ENCODE assay signal across 14 mouse cellular contexts in genomic region chr16:77020190-77020589, GRCm38 (mm10). TPM values are rescaled to one million over a fixed set of nuclear protein-coding genes. Genes with fewer than 3 reads are reported as not detected.
DNase-seq lines count a peak whose midpoint lies in the region; ATAC-seq lines count a peak whose summit lies in the region.
"Had no signal": no experiment of that assay in that cellular context is flagged by ENCODE, and none has a peak within 500 bp of the region (broad histone marks: within the 10 kb centered on the region; RNA-seq: fewer than 3 reads in every experiment).

No protein-coding gene starts in this region.

- 62% methylated on average over 3 of the region's 3 CpGs for WGBS in forebrain, embryonic 13.5 days
- 64% methylated on average over 3 of the region's 3 CpGs for WGBS in forebrain, embryonic 16.5 days
- 54% methylated on average over 3 of the region's 3 CpGs for WGBS in kidney, embryonic 14.5 days
- WGBS in midbrain, embryonic 10.5 days, result 64% methylated on average over 3 of the region's 3 CpGs

- peaks cover 4% of the 10 kb centered on the region for H3K9me3 ChIP-seq in forebrain, embryonic 13.5 days (replicated peaks)
- peaks cover 5% of the 10 kb centered on the region for H3K9me3 ChIP-seq in forebrain, embryonic 16.5 days (ENCODE audit: control insufficient read depth, low read length)
- peaks cover 11% of the 10 kb centered on the region for H3K9me3 ChIP-seq in kidney, embryonic 14.5 days (ENCODE audit: control insufficient read depth, low read length)
- H3K9me3 ChIP-seq in midbrain, embryonic 10.5 days (replicated peaks), result peaks cover 12% of the 10 kb centered on the region
- H3K9me3 ChIP-seq: midbrain, embryonic 12.5 days had no signal

- peaks cover 12% of the 10 kb centered on the region for H3K36me3 ChIP-seq in forebrain, embryonic 13.5 days (ENCODE audit: poor library complexity, severe bottlenecking)
- H3K36me3 ChIP-seq in forebrain, embryonic 16.5 days (ENCODE audit: control insufficient read depth, insufficient read depth), result peaks cover 3% of the 10 kb centered on the region
- peaks cover 3% of the 10 kb centered on the region; the same call in 1 of the 2 replicates for H3K36me3 ChIP-seq in kidney, embryonic 14.5 days (ENCODE audit: control insufficient read depth, insufficient read depth, low read length)
- peaks cover 21% of the 10 kb centered on the region for H3K36me3 ChIP-seq in midbrain, embryonic 10.5 days

- peaks cover 25% of the 10 kb centered on the region for H3K4me1 ChIP-seq in forebrain, embryonic 13.5 days
- H3K4me1 ChIP-seq in forebrain, embryonic 16.5 days (replicated peaks; ENCODE audit: control insufficient read depth, insufficient read depth, low read length), result peaks cover 6% of the 10 kb centered on the region; the same call in 1 of the 2 replicates
- peaks cover 3% of the 10 kb centered on the region; the same call in 1 of the 2 replicates for H3K4me1 ChIP-seq in kidney, embryonic 14.5 days (ENCODE audit: control insufficient read depth, insufficient read depth, low read length)
- peaks cover 40% of the 10 kb centered on the region for H3K4me1 ChIP-seq in midbrain, embryonic 10.5 days

- H3K4me2 ChIP-seq in forebrain, embryonic 13.5 days, result no peak overlapping the region
- no peak overlapping the region for H3K4me2 ChIP-seq in forebrain, embryonic 16.5 days (ENCODE audit: low read length)
- no peak overlapping the region for H3K4me2 ChIP-seq in kidney, embryonic 14.5 days (replicated peaks; ENCODE audit: low read depth, low read length)
- H3K4me2 ChIP-seq: midbrain, embryonic 12.5 days; neural tube, embryonic 13.5 days had no signal

- peak; percentile 45; the same call in 1 of the 2 replicates for ATAC-seq in forebrain, embryonic 13.5 days
- ATAC-seq in forebrain, embryonic 16.5 days, result no peak
- ATAC-seq in kidney, embryonic 14.5 days (ENCODE audit: low FRiP score, low TSS enrichment), result 0 out of 2 replicates have a peak, but pooled peaks have one; percentile 29
- ATAC-seq: intestine, postnatal 0 days had no signal

- H3K4me3 ChIP-seq in forebrain, embryonic 13.5 days, result no peak overlapping the region
- H3K4me3 ChIP-seq in forebrain, embryonic 16.5 days (replicated peaks; ENCODE audit: low read length), result no peak overlapping the region
- H3K4me3 ChIP-seq in kidney, embryonic 14.5 days (ENCODE audit: low read length), result no peak overlapping the region
- no peak overlapping the region for H3K4me3 ChIP-seq in midbrain, embryonic 10.5 days
- H3K4me3 ChIP-seq: midbrain, embryonic 12.5 days; neural tube, embryonic 13.5 days had no signal

- H3K27ac ChIP-seq in forebrain, embryonic 13.5 days, result no peak overlapping the region
- H3K27ac ChIP-seq in forebrain, embryonic 16.5 days (ENCODE audit: low read length), result no peak overlapping the region
- H3K27ac ChIP-seq in kidney, embryonic 14.5 days (ENCODE audit: low read depth, low read length), result no peak overlapping the region
- H3K27ac ChIP-seq in midbrain, embryonic 10.5 days (replicated peaks), result no peak overlapping the region
- H3K27ac ChIP-seq: midbrain, embryonic 12.5 days; neural tube, embryonic 13.5 days had no signal

- no peak overlapping the region for H3K9ac ChIP-seq in forebrain, embryonic 13.5 days
- H3K9ac ChIP-seq in forebrain, embryonic 16.5 days (replicated peaks; ENCODE audit: low read depth, low read length), result no peak overlapping the region
- no peak overlapping the region for H3K9ac ChIP-seq in kidney, embryonic 14.5 days (ENCODE audit: low read depth, low read length)
- H3K9ac ChIP-seq: midbrain, embryonic 12.5 days; neural tube, embryonic 13.5 days had no signal

- DNase-seq in kidney, postnatal 14 days, result no peak
- DNase-seq in thymus, postnatal 4 days, result peak; percentile 13
- DNase-seq in thymus, postnatal 25 days, result no peak
- DNase-seq in c-Kit-positive CD71-positive TER-119-positive erythroid progenitor cells, embryonic 14.5 days (ENCODE audit: low spot score), result no peak
- no peak for DNase-seq in midbrain, embryonic 10.5 days (ENCODE audit: low spot score)
- DNase-seq: adrenal gland, adult 8-10 months; lung, adult 18-20 months; retina, postnatal 1 day had no signal

- no peaks in the 10 kb centered on the region for H3K27me3 ChIP-seq in forebrain, embryonic 13.5 days
- no peaks in the 10 kb centered on the region for H3K27me3 ChIP-seq in forebrain, embryonic 16.5 days (replicated peaks; ENCODE audit: control insufficient read depth, insufficient read depth, low read length)
- no peaks in the 10 kb centered on the region for H3K27me3 ChIP-seq in kidney, embryonic 14.5 days (ENCODE audit: control insufficient read depth, insufficient read depth, low read length)
- no peaks in the 10 kb centered on the region for H3K27me3 ChIP-seq in midbrain, embryonic 10.5 days (ENCODE audit: low read depth, poor library complexity, severe bottlenecking)
- H3K27me3 ChIP-seq: midbrain, embryonic 12.5 days; neural tube, embryonic 13.5 days had no signal

RNA-seq across cellular contexts. Expression of gene Usp25, which starts 6.7 kb away (rescaled TPM):
- polyA plus RNA-seq in forebrain, embryonic 13.5 days (2015; fragmentation: Nextera tagmentation; extraction: Ambion mirVana), result 11.4 and 12.2 TPM in 2 replicates
- 10.9 and 11.2 TPM in 2 replicates for polyA plus RNA-seq in forebrain, embryonic 16.5 days (2015; fragmentation: Nextera tagmentation; extraction: Ambion mirVana)
- 17.2 and 31.5 TPM in 2 replicates for polyA plus RNA-seq in kidney, embryonic 14.5 days (2014; fragmentation: Nextera tagmentation; extraction: Ambion mirVana)
- polyA plus RNA-seq in midbrain, embryonic 10.5 days (2016; fragmentation: Nextera tagmentation; extraction: Ambion mirVana), result 17.2 and 17.7 TPM in 2 replicates
